Mouse (Mus musculus) hematopoietic stem cell, adult 5-6 weeks (primary cell): Measurements from ENCODE around the gene Arhgap42. TPM values are rescaled to one million over a fixed set of nuclear protein-coding genes. Genes with fewer than 3 reads are reported as not detected.
A peak's percentile ranks its signal among the peaks of the same experiment; 100 is the strongest.

Source experiments
- ATAC-seq, 2 experiments: fragments of 125-278 bp in 1 of 2; replicated peaks in 1 of 2; 2 replicates each; pipeline ENCODE4 v1.8.0; 2016 to 2017; ENCODE audit warnings: inconsistent platforms in 2 of 2, mild to moderate bottlenecking in 2 of 2, moderate number of reproducible peaks in 2 of 2, low read depth in 1 of 2, moderate TSS enrichment in 1 of 2; ENCODE audit not compliant: low FRiP score in 2 of 2, poor library complexity in 2 of 2, severe bottlenecking in 2 of 2, insufficient read depth in 1 of 2, low TSS enrichment in 1 of 2
- total RNA-seq: library from RNA; stranded (forward); fragments of 172-1452, 232-1000 nt; gene quantifications from 2 replicates; pipeline ENCODE4 v1.2.3, GENCODE M21; 2017

Gene Arhgap42
- total RNA-seq, 1 experiment from 2014 or later = 0.10 TPM

DNA sequence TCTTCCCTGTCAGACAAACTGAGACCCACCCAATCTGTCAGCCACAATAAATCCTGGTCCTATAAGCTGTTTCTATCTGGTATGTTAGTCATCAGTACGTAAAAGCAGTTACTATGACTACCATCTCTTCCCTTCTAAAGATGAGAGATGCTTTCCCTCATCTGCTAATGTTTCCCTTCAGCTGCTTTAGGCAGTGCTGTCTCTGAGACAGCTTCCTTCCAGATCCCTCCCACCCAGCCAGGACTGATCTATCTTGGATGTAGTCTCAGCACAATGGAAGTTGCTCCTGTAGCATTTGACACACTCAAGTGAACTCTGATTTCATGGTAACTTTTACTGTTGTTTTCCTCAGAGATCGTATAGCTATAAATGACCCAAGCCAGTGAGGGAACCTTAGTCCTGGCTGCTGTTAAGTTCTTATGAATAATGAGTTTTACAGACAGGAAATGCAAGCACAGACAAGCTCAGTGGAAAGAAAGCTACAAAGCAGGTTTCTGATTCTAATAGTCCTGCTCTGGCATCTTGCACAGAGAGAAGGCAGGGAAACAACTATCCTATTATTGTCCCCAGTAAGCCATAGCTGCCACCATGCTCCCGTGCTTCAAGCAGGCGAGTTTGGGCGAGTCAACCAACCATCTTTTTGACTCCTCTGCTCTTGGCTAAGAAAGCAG lies 67.6 kb downstream of the Arhgap42 start:
- ATAC-seq = no peak

DNA sequence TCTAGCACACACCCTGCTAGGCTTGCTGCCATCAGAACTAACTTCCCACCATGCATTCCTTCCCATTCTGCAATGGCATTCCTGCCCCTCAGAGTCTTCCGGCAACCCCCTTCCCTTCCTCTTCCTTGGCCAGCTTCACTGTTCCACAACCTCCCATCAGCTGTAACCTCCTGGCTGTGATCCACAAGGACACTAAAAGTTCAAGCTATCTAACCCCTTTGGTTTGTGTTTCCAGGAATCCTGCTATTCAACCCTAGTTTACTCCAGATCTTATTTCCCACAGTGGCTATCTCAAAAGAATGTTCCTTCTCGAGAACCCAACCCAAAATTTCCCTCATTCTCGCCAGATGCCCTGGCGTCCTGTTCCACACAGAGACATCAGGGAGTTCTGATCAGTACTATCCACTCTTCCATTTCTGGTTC lies 73.2 kb downstream of the Arhgap42 start:
- ATAC-seq = no peak

- no peak for ATAC-seq
These were observed 78.2 kb downstream of the Arhgap42 start for GRCm38 (mm10) chr9:9160736-9161135.

DNA sequence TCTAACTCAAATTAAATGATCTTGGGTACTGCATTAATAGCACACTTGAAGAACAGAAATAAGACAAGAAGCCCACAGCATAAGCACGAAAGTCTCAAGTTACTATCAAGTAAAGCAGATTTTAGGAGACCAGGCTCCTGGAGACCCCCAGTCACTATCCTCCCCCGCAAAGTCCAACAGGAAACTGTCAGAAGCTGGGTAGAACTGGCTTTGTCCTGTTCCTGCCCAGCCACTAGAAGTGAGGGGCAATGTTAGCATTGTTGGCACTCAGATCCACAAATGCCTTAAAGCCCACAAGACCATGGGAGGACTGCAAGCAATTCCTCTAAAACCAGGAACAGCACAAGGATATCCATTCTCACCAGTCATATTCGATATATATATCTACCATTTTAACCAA lies 80.7 kb downstream of the Arhgap42 start:
- no peak for ATAC-seq

- no peak for ATAC-seq
These were observed 81.5 kb downstream of the Arhgap42 start for GRCm38 (mm10) chr9:9157425-9157824.

GRCm38 (mm10) chr9:9154636-9155035 lies 84.3 kb downstream of the Arhgap42 start:
- no peak for ATAC-seq

GRCm38 (mm10) chr9:9144301-9145121 lies 94.4 kb downstream of the Arhgap42 start:
- ATAC-seq = peak; percentile 94 to 95

DNA sequence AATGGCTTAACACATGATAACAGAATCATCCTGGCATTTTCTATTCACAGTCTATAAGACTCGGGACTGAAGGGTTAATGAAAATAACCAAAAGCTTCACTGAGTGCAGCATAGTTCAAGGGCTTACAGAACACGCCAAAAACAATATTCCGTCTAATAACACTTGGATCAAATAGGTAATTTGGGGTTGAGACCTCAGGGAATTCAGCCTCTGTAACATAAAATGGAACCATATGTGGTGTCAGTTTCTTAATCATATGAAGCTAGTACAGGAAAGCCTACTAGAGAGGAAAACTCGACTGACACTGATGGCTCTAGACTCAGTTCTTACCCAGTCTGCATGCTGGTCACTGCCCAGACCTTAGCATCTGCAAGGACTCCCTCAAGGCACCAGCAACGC lies 95.8 kb downstream of the Arhgap42 start:
- no peak for ATAC-seq

GRCm38 (mm10) chr9:9142561-9142960 lies 96.3 kb downstream of the Arhgap42 start:
- ATAC-seq = no peak

GRCm38 (mm10) chr9:9142144-9142543 lies 96.8 kb downstream of the Arhgap42 start:
- ATAC-seq = no peak

DNA sequence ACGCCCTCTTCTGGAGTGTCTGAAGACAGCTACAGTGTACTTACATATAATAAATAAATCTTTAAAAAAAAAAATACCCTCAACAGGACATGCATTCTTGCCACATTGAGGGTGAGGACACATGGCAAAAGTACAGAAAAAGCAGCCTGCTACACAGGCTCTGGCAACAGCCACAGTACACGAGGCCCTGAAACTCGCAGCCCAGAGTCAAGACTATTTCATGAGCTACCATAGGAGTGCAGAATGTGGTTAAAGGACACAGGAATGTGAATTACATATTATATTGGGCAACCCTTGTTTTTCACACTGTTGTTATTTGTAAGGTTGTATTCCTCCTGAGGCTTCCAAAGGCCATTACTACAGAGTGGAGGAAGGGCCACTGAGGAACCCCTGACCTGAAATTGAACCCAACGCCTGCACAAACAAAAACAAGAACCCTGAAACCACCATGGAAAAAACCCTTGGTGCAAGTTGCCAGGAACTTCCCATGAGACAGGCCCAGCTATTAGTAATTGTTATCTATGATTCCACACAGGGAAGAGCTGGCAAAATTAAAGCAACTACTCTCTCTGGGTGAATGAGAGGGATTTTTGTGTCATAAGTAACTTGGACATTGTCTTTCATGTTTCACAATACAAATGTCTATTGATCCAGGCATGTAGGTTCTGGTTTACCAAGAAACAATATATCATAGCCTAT lies 109.8 kb downstream of the Arhgap42 start:
- no peak for ATAC-seq

DNA sequence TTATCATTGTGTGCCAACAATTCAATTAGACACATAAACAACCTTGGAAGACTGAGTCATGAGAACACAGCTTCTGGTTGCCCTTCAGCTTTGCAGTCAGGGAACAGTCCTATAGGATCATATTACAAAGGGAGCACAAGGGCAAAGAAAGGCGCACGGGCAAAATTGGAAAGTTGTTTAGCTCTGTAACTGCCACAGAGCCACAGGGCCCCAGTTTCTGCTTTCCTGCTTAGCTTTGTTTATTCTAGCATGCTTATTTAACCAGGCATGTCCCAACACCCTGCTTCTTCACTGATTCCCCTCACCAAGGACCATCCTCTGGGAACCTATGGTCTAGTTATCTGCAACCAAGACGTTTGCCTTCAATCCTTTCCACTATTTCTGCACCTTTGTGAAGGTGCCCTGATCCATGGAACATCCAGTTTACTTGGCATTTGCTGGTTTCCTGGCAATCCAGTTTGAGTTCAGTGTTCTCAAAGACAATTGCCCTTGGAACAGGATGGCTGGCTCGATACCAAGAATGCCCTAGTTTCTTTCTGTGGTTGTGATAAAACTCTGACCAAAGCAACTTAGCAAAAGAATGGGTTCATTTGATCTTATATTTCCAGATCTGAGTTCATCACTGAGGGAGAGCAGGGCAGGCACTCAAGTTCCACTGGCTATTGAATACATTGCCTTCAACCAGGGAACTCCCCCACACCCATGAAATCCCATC lies 111.7 kb downstream of the Arhgap42 start:
- ATAC-seq = no peak

- no peak for ATAC-seq
These were observed 114.7 kb downstream of the Arhgap42 start for GRCm38 (mm10) chr9:9124156-9124555.

DNA sequence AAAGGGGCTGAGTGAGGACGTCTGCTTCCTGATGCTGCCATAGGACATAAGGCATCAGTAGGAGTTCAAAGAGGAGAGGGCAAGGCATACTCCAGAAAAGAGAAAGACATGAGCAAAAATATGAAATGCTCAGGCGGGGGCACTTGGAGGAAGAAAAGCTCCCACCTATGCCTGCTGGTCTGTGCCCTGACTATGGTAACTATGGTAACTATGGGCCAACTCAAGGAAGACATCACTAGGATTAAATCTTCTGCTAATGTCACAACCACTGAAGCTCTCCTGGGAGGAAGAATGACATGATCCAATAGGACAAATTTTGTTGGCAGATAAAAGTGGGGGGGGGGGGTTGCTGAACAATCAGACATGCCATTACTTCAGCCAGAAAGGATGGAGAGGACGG lies 124.6 kb downstream of the Arhgap42 start:
- ATAC-seq = no peak

DNA sequence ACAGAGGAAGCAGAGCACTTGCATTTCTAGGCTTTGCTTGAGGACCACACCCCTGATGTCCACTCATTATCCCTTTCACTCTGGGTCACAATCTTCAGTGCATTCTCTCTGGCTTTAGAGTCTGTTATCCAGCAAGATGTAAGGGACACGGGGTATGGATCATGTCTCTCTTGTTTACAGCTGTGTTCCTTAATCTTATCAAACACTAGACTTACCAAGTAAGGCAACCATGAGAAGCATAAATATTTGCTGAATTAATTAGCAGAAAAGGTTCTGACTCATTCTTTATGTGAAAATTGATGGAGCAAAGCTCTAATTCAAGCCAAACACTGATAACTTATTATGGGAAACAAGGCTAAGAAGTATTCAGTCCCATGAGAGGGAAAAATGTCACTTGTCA lies 125.1 kb downstream of the Arhgap42 start:
- no peak for ATAC-seq

DNA sequence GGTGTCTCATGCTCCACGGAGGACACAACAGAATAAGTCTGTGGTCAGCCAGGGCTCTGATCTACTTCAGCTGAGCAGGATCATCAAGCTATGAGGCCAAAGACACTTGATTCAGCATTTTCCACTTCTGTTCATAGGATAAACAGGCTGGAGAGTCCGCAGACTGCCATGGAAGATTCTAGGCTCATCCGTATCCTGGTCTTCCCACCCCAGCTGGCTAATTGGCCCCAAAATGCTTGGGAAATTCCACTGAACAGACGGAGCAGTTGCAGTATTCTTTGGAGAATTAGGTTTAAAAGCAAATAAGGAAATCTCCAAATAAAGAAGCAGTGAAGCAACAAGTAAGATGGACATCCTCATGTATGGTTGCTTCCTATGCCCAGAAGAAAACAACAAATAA lies 126.0 kb downstream of the Arhgap42 start:
- no peak for ATAC-seq

GRCm38 (mm10) chr9:9107697-9108096 lies 131.2 kb downstream of the Arhgap42 start:
- peak; percentile 89 to 96 for ATAC-seq

- ATAC-seq = no peak
These were observed 134.1 kb downstream of the Arhgap42 start for GRCm38 (mm10) chr9:9104761-9105160.
